Mouse (Mus musculus): ENCODE data around the gene Zfp865. TPM values are rescaled to one million over a fixed set of nuclear protein-coding genes. Genes with fewer than 3 reads are reported as not detected.

Zfp865 gene
- polyA plus RNA-seq, 1 experiment from 2014 or later = 6.9 TPM

DNA sequence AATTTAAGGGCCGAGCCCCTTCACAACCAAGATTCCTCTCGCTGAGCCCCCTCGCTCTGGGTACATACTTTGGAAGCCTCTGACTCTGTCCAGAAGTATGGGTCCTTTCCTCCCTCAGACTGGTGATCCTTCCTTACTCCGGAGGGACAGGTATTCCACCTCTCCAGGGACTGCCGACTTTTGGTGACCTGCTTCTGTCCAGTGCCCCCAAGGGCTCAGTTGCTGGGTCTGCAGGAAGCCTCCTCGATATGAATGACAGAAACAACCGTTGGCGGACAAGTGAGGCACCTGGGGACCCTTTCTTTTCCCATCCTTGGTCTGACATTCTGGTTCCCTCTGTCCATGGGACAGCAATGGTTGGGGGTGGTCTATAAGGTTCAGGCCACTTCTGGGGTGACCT, 37.2 kb downstream of the Zfp865 start:
- Histone ChIP-seq H3K36me3 (no peaks in the 10 kb centered on the region), H3K4me2 (replicated peaks) (peak overlapping the region; percentile 68), H3K27ac (no peak overlapping the region), H3K9ac (peak overlapping the region; percentile 69; the same call in 1 of the 2 replicates), H3K9me3 (no peaks in the 10 kb centered on the region), H3K4me3 (peak overlapping the region; percentile 44), H3K27me3 (replicated peaks) (peaks cover 63% of the 10 kb centered on the region), H3K4me1 (peaks cover 41% of the 10 kb centered on the region)
- WGBS = 37% methylated on average over 8 of the region's 8 CpGs
- ATAC-seq (ENCODE audit: low FRiP score, low read depth) = no peak

DNA sequence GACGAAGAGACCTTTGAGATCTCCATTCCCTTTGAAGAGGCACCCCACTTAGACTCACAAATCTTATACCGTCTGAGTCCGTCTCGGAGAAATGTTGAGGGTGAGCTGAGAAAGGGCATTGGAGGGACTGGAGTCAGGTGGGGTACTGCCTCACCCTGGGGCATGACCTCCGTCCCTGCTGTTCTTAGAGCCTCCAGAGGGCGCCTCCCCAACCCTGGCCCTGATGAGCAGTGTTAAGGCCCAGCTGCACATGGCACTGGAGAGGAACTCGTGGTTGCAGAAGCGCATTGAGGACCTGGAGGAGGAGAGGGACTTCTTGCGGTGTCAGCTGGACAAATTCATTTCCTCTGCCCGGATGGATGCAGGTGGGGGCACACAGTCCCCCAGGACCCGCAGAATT, 37.6 kb downstream of the Zfp865 start:
- no peak for ATAC-seq (ENCODE audit: low FRiP score, low read depth)
- Histone ChIP-seq H3K36me3 (no peaks in the 10 kb centered on the region), H3K4me3 (peak overlapping the region; percentile 44; the same call in 1 of the 2 replicates), H3K27ac (no peak overlapping the region), H3K4me1 (peaks cover 37% of the 10 kb centered on the region), H3K27me3 (replicated peaks) (peaks cover 61% of the 10 kb centered on the region), H3K9me3 (no peaks in the 10 kb centered on the region), H3K4me2 (replicated peaks) (peak overlapping the region; percentile 68), H3K9ac (no peak overlapping the region)
- 28% methylated on average over 11 of the region's 11 CpGs for WGBS

DNA sequence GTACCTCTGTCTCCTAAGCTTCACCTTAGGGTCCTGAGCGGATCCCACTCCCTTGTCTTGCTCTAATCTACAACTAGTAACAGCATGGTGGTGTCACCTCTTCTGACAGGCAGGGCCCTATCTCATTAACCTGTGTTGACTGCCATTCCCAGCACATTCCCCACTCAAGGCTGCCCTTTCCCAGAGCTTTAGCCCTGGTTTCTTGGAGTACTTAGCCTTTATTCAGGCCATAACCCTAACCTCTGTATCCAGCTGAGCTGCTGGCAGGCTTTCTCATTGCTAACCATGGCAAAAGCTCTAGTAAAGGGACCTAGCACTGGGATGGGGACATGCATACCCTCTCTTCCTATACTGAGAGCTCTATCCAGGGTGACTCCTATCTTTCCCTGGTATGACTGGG, 38.5 kb downstream of the Zfp865 start:
- H3K4me3 ChIP-seq = no peak overlapping the region
- no peak overlapping the region for H3K27ac ChIP-seq
- H3K9me3 ChIP-seq = no peaks in the 10 kb centered on the region
- ATAC-seq (ENCODE audit: low FRiP score, low read depth) = no peak
- peaks cover 32% of the 10 kb centered on the region for H3K4me1 ChIP-seq
- H3K36me3 ChIP-seq = no peaks in the 10 kb centered on the region
- peaks cover 53% of the 10 kb centered on the region for H3K27me3 ChIP-seq (replicated peaks)
- no peak overlapping the region; the same call in 1 of the 2 replicates for H3K4me2 ChIP-seq (replicated peaks)
- 90% methylated on average over 1 of the region's 1 CpGs for WGBS
- H3K9ac ChIP-seq = no peak overlapping the region

DNA sequence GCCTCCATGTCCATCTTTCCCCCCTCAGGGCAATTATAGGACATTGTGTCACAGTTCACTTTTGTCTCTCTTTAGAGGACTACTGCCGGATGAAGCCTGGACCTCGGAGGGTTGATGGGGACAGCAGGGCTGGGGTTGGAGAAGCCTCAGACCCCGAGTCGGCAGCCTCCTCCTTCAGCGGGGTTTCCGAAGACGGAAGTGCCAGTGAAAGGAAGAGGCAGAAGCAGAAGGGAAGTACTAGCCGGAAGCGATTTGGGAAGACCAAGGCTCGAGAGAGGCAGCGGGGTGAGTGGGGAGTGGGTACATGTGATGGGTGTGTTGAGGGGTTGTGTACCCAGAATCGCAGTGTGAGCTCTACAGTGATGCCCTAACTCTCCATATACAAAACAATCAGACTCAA, 39.2 kb downstream of the Zfp865 start:
- peak overlapping the region; percentile 80; the same call in 1 of the 2 replicates for H3K9ac ChIP-seq
- peaks cover 45% of the 10 kb centered on the region for H3K27me3 ChIP-seq (replicated peaks)
- no peaks in the 10 kb centered on the region for H3K9me3 ChIP-seq
- H3K36me3 ChIP-seq = no peaks in the 10 kb centered on the region
- no peak overlapping the region for H3K4me3 ChIP-seq
- no peak for ATAC-seq (ENCODE audit: low FRiP score, low read depth)
- WGBS = 93% methylated on average over 12 of the region's 12 CpGs
- peak overlapping the region; percentile 86 for H3K4me2 ChIP-seq (replicated peaks)
- peaks cover 32% of the 10 kb centered on the region for H3K4me1 ChIP-seq
- H3K27ac ChIP-seq = no peak overlapping the region

DNA sequence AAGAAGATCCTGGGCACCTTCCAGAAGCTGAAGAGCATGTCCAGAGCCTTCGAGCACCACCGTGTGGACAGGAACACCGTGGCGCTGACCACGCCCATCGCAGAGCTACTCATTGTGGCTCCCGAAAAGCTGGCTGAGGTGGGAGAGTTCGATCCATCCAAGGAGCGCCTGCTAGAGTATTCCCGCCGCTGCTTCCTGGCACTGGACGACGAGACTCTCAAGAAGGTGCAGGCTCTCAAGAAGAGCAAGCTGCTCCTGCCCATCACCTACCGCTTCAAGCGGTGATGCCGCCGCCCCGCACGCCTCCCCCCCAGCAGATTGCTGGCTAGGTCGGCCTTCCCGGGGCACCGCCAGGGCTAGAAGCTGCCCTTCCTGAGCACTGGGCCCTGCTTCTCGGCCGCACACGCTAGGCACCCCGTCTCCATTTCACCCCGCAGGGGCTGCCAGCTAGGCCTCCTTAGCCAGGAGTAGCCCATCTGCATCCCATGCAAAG, 40.1 kb downstream of the Zfp865 start:
- H3K4me2 ChIP-seq (replicated peaks) = peak overlapping the region; percentile 86
- H3K9me3 ChIP-seq = no peaks in the 10 kb centered on the region
- H3K36me3 ChIP-seq = no peaks in the 10 kb centered on the region
- WGBS = 2% methylated on average over 27 of the region's 27 CpGs
- H3K4me3 ChIP-seq = peak overlapping the region; percentile 70
- H3K27me3 ChIP-seq (replicated peaks) = peaks cover 36% of the 10 kb centered on the region
- ATAC-seq (ENCODE audit: low FRiP score, low read depth) = no peak; the same call in 1 of the 2 replicates
- H3K27ac ChIP-seq = peak overlapping the region; percentile 96
- H3K9ac ChIP-seq = peak overlapping the region; percentile 80
- peaks cover 34% of the 10 kb centered on the region for H3K4me1 ChIP-seq

DNA sequence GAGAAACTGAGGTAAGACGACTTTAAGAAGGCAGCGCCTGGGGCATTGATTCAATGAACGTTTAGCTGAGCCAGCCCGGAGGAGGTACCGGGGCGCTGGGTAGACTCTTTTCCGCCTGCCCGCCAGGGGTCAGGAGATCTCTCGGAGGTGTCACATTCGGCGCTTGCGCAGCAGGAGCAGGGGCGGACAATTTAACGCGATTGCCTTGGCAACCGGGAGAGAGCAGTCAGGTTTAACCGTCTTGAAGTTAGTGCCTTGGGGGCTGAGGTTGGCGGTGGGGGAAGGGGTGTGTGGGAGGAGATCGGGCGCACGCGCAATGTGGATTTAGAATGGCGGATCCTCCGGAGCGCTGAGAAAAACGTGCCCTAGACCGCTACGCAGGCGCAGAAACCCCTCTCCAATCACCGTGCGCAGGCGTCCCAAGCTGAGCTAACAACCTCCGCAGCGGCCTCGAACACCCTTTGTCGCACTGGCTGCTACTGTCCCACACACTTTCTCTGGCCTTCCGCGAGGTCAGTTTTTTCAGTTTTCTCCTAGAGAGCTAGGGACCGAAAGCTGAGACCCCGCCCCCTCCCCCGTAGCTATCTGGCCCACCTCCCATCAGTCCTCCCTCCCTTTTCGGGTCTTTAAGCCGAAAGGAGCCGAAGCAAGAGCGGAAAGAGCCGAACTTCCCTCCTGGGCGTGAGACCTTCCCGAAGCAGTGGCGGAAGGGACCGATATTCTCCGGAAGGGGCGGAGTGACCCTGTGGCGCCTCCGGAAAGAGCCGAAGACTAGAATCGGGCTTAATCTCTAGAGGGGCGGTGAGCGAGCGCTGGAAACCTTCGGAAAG, 41.0 kb downstream of the Zfp865 start:
- ATAC-seq (ENCODE audit: low FRiP score, low read depth) = peak; percentile 91
- Histone ChIP-seq H3K9me3 (no peaks in the 10 kb centered on the region), H3K4me2 (replicated peaks) (peak overlapping the region; percentile 86), H3K4me3 (peak overlapping the region; percentile 70), H3K36me3 (peaks cover 4% of the 10 kb centered on the region; the same call in 1 of the 2 replicates), H3K4me1 (peaks cover 41% of the 10 kb centered on the region), H3K27ac (peak overlapping the region; percentile 96), H3K27me3 (replicated peaks) (peaks cover 28% of the 10 kb centered on the region), H3K9ac (peak overlapping the region; percentile 80)
- under 1% methylated on average over 60 of the region's 60 CpGs for WGBS

DNA sequence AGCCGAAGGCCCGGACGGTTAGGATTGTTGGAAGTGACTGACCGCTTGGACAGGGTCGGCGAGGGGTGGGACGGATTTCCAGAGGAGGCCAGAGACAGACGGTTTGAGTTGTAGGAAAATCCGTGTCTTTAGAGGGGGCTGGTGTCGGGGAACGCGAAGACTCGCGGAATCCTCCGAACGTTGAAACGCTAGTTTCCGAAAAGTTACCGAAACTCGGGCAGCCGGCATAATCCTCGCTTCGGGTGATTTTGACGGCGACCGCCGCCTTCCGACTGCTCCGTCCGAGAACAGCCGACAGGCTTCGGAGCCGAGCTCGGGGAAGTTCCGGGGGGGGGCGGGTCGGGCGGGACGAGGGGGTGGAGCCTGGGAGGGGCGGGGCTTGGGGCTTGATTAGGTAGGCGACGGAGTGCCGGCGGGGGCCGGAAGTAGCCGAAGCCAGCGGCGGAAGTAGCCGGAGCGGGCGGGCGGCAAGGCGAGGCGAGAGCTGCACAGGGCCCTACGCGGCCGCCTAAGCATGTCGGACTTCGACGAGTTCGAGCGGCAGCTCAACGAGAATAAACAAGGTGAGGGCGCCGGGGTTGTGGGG, 41.7 kb downstream of the Zfp865 start, which contains the start of gene U2af2:
Gene U2af2 (plus strand): TSS at position 370 of the 586 bp plus-strand sequence.
- WGBS = under 1% methylated on average over 63 of the region's 65 CpGs
- Histone ChIP-seq H3K27me3 (replicated peaks) (peaks cover 20% of the 10 kb centered on the region), H3K4me3 (peak within 1 kb of the TSS; percentile 70), H3K4me1 (peaks cover 36% of the 10 kb centered on the region), H3K4me2 (replicated peaks) (peak within 1 kb of the TSS; percentile 86), H3K36me3 (peaks cover 11% of the 10 kb centered on the region), H3K9me3 (no peaks in the 10 kb centered on the region), H3K27ac (peak within 1 kb of the TSS; percentile 96), H3K9ac (peak within 1 kb of the TSS; percentile 80)
- peak; percentile 85 for ATAC-seq (ENCODE audit: low FRiP score, low read depth)

DNA sequence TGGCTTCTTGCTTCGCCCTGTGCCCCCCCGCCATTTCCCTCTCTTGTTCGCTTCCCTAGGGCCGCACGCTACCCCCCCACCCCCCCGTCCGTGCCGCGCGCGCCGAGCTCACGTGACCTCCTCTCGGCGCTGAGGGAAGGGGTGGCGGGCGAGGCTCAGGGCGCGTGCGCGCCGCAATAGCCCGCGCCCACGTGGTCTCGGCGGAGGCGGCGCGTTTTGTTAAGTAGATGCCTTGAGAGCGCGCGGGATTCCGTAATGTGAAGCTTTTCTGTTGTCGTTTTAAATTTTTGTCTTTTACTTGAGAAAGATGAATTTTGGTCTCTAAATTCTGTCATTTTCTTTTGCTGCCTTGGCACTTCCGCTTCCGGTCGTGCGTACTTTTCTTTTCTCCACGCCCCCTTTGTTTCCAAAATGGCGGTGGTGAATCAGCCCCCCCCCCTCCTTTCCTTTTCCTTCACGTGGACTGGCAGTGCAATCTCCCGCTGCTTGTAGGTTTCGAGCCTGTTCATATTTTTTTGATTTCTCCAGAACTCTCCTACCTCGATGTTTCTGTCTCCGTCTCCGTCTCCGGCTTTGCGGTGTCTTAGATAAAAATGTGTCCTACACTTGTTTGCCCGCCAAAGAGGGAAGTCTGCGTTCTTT, 42.3 kb downstream of the Zfp865 start:
- no peaks in the 10 kb centered on the region for H3K9me3 ChIP-seq
- peak; percentile 43 for ATAC-seq (ENCODE audit: low FRiP score, low read depth)
- WGBS = under 1% methylated on average over 48 of the region's 51 CpGs
- peaks cover 17% of the 10 kb centered on the region for H3K36me3 ChIP-seq
- peak overlapping the region; percentile 86 for H3K4me2 ChIP-seq (replicated peaks)
- peaks cover 14% of the 10 kb centered on the region for H3K27me3 ChIP-seq (replicated peaks)
- peaks cover 34% of the 10 kb centered on the region for H3K4me1 ChIP-seq
- H3K9ac ChIP-seq = peak overlapping the region; percentile 80
- H3K4me3 ChIP-seq = peak overlapping the region; percentile 70
- peak overlapping the region; percentile 96 for H3K27ac ChIP-seq

DNA sequence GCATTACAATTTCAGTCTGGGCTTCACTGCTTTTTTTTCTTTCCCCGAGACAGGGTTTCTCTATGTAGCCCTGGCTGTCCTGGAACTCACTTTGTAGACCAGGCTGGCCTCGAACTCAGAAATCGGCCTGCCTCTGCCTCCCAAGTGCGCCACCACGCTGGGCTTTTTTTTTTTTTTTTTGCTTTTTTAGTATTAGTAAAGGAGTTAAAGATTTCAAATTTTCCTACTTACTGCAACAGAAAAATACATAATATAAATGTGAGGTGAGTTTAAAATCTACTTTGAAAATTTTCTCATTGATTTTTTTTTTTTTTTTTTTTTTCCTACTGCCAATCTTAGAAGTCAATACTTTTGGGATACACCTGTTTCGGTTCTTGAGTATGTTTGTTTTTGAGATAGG, 44.7 kb downstream of the Zfp865 start:
- Histone ChIP-seq H3K27me3 (replicated peaks) (no peaks in the 10 kb centered on the region), H3K9me3 (no peaks in the 10 kb centered on the region), H3K4me1 (peaks cover 26% of the 10 kb centered on the region), H3K36me3 (peaks cover 41% of the 10 kb centered on the region), H3K4me2 (replicated peaks) (no peak overlapping the region), H3K27ac (no peak overlapping the region), H3K9ac (no peak overlapping the region), H3K4me3 (no peak overlapping the region)
- no peak for ATAC-seq (ENCODE audit: low FRiP score, low read depth)
- WGBS = 95% methylated on average over 6 of the region's 6 CpGs

DNA sequence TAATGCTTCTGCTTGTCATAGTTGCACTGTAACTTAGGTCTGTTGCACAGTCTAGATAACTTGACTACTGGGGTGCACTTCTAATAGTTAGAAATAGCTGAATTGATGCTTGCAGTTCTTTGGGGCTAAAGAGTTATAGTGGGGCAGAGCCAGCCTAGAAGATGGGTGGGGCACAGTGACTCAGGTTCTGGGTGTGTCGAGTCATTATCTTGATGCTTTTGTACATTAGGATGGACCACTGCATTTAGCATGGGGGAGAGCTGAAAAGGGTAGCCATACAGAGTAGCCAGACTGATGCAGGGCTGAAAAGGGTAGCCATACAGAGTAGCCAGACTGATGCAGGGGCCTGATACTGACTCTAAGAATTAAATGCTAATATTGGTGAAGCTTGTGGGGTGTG, 53.4 kb downstream of the Zfp865 start:
- no peak overlapping the region for H3K4me2 ChIP-seq (replicated peaks)
- no peak overlapping the region for H3K4me3 ChIP-seq
- H3K36me3 ChIP-seq = peaks cover 95% of the 10 kb centered on the region
- H3K4me1 ChIP-seq = no peaks in the 10 kb centered on the region
- no peak overlapping the region for H3K27ac ChIP-seq
- no peaks in the 10 kb centered on the region for H3K27me3 ChIP-seq (replicated peaks)
- H3K9ac ChIP-seq = no peak overlapping the region
- 90% methylated on average over 1 of the region's 1 CpGs for WGBS
- ATAC-seq (ENCODE audit: low FRiP score, low read depth) = no peak
- H3K9me3 ChIP-seq = no peaks in the 10 kb centered on the region

DNA sequence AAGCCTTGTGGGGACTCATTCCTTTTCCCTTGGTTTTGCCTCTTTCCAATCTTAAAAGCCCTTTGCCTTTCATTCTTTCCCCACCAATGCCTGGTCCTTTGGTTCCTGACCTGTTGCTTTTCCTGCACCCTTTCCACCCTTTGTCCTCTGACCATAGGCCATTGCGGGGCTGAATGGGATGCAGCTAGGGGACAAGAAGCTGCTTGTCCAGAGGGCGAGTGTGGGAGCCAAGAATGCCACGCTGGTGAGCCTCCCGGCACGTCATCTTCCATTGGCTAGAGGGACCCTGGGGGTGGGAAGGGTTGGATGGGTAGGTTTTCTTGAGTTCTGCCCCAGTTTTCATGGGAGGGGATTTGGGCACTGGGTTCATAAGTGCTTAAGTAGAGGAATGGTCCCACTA, 54.8 kb downstream of the Zfp865 start:
- no peak for ATAC-seq (ENCODE audit: low FRiP score, low read depth)
- 95% methylated on average over 5 of the region's 5 CpGs for WGBS
- peaks cover 88% of the 10 kb centered on the region for H3K36me3 ChIP-seq
- no peaks in the 10 kb centered on the region for H3K4me1 ChIP-seq
- H3K27ac ChIP-seq = no peak overlapping the region
- H3K4me2 ChIP-seq (replicated peaks) = no peak overlapping the region
- H3K4me3 ChIP-seq = no peak overlapping the region
- H3K9ac ChIP-seq = no peak overlapping the region
- no peaks in the 10 kb centered on the region for H3K27me3 ChIP-seq (replicated peaks)
- H3K9me3 ChIP-seq = no peaks in the 10 kb centered on the region

DNA sequence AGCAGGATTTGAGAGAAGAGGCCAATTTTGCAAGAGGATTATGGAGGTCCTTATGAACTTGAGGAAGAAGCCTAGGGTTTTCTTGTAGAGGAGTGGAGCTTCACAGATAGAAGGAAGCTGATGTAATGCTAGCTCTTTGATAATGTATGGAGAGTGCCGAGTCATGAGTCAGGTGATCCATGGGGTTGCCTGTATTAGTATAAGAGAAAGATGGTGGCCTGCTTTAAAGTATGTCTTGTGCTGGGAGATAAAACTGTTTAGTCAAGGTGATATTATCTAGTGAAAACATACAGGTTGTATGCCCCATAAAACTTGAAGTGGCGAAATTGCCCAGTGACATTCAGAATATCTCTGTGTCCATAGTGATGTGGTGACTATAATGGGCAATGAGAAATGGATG, 56.8 kb downstream of the Zfp865 start:
- H3K4me1 ChIP-seq = peaks cover 12% of the 10 kb centered on the region
- no peak overlapping the region for H3K4me2 ChIP-seq (replicated peaks)
- H3K36me3 ChIP-seq = peaks cover 70% of the 10 kb centered on the region
- H3K27ac ChIP-seq = no peak overlapping the region
- no peaks in the 10 kb centered on the region for H3K9me3 ChIP-seq
- H3K9ac ChIP-seq = no peak overlapping the region
- 93% methylated on average over 2 of the region's 2 CpGs for WGBS
- H3K27me3 ChIP-seq (replicated peaks) = no peaks in the 10 kb centered on the region
- H3K4me3 ChIP-seq = no peak overlapping the region
- ATAC-seq (ENCODE audit: low FRiP score, low read depth) = no peak
